Mouse (Mus musculus) lung, adult 2 months (tissue): ENCODE results near the gene Naa40.

Experiments used
- CTCF ChIP-seq: fragments of 200-500 bp; IDR thresholded peaks from 2 replicates; pipeline ENCODE4 v1.5.1; 2011; ENCODE audit warnings: mild to moderate bottlenecking, low read length, control low read depth; ENCODE audit not compliant: insufficient read depth
- POLR2A ChIP-seq: fragments of 200-500 bp; IDR thresholded peaks from 2 replicates; pipeline ENCODE4 v1.6.1; 2011; ENCODE audit warnings: low read depth, mild to moderate bottlenecking, control low read depth, low read length, borderline replicate concordance; ENCODE audit errors: extremely low read depth

DNA sequence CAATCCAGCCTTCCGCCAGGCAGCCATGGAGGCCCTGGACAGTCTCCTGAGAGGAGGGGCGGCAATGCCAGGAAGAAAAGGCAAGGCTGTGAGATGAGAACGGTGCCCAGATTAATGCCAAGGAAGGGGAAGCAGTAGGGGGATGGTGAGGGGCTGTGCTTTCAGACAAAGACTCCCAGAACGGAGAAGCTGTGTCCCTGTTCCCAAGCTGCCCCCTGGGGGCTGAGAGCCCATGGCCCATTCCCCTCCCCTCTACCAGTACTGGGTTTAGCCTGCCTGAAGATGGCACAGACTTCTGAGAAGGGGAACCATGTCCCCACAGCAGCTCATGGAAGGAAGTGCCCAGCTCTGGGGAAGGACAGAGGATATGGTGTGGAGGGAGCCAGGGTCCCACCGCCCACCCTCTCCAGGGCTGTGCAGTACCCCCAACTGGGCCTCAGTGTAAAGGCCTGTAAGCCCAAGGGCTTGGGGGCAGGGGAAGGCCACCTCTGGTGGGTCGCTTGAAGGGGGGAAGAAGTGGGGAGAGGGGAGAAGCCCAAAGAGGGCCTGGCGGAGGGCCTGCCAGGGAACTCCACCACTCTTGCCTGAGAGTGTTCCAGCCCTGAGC, 35.2 kb upstream of the Naa40 start:
- TF ChIP-seq POLR2A, result no peak
- no peak for TF ChIP-seq CTCF
